Mouse (Mus musculus): Measurements from ENCODE around the gene Slc1a7.
A peak's percentile ranks its signal among the peaks of the same experiment; 100 is the strongest.

GRCm38 (mm10) chr4:107923145-107923802 lies 44.9 kb upstream of the Slc1a7 start, which contains the start of gene Cpt2:
- TF ChIP-seq CTCF (IDR thresholded peaks at IDR 0.05; ENCODE audit: low read depth) (peak; percentile 47), EP300 (IDR thresholded peaks at IDR 0.05; ENCODE audit: low read depth) (no peak)
